Mouse (Mus musculus) embryonic facial prominence, embryonic 11.5 days (tissue): ENCODE results near the gene Slc16a7. TPM values are rescaled to one million over a fixed set of nuclear protein-coding genes. Genes with fewer than 3 reads are reported as not detected.

Experiments
- ATAC-seq: fragments of 200-750 bp; cut with Nextera tagmentation; replicated peaks from 2 replicates; pipeline ENCODE4 v1.8.0; 2017; ENCODE audit warnings: low read depth; ENCODE audit not compliant: insufficient number of reproducible peaks, low FRiP score, low TSS enrichment
- DNase-seq: peaks from one replicate; pipeline ENCODE4 v3.0.0-alpha.2; 2015; ENCODE audit warnings: low spot score
- H3K27ac ChIP-seq: fragments of 300-500 bp; sonication (generic); replicated peaks from 2 replicates; pipeline ENCODE4 v1.5.1; 2014; ENCODE audit warnings: mild to moderate bottlenecking, low read depth, low read length, control low read depth
- H3K27me3 ChIP-seq: fragments of 300-500 bp; sonication (generic); 2 replicates; pipeline ENCODE4 v1.6.1; 2014; ENCODE audit warnings: mild to moderate bottlenecking, low read length, moderate library complexity, mixed read lengths; ENCODE audit not compliant: control insufficient read depth, insufficient read depth
- H3K36me3 ChIP-seq: fragments of 300-500 bp; sonication (generic); replicated peaks from 2 replicates; pipeline ENCODE4 v1.6.1; 2014; ENCODE audit warnings: low read depth, mild to moderate bottlenecking, low read length, moderate library complexity, mixed read lengths; ENCODE audit not compliant: control insufficient read depth, insufficient read depth
- H3K4me1 ChIP-seq: fragments of 300-500 bp; sonication (generic); 2 replicates; pipeline ENCODE4 v1.6.1; 2014; ENCODE audit warnings: low read length, mixed read lengths; ENCODE audit not compliant: control insufficient read depth, insufficient read depth
- H3K4me2 ChIP-seq: fragments of 300-500 bp; sonication (generic); 2 replicates; pipeline ENCODE4 v1.6.1; 2014; ENCODE audit warnings: low read depth, mild to moderate bottlenecking, control low read depth, low read length, moderate library complexity
- H3K4me3 ChIP-seq: fragments of 300-500 bp; sonication (generic); 2 replicates; pipeline ENCODE4 v1.5.1; 2014; ENCODE audit warnings: low read depth, low read length, control low read depth
- H3K9ac ChIP-seq: fragments of 300-500 bp; sonication (generic); replicated peaks from 2 replicates; pipeline ENCODE4 v1.6.1; 2014; ENCODE audit warnings: mild to moderate bottlenecking, control low read depth, low read length
- H3K9me3 ChIP-seq: fragments of 300-500 bp; sonication (generic); replicated peaks from 2 replicates; pipeline ENCODE4 v1.6.1; 2016; ENCODE audit warnings: mild to moderate bottlenecking, low read length, inconsistent platforms, mixed read lengths; ENCODE audit not compliant: control insufficient read depth
- WGBS: fragments of 180-500 bp; shearing (Covaris S2); extraction: QIAGEN DNeasy Blood & Tissue Kit; methylation state at CpG from one replicate; pipeline ENCODE4 v1.1.7; 2014; 5-methylcytosine and 5-hydroxymethylcytosine counted together
- polyA plus RNA-seq: library from polyadenylated mRNA; unstranded; fragments of >200 nt; fragmentation: Nextera tagmentation; extraction: Ambion mirVana; gene quantifications from 2 replicates; pipeline ENCODE4 v1.2.1, GENCODE M21; 2014

Gene Slc16a7
- polyA plus RNA-seq, 1 experiment from 2014 or later, result 3.9 TPM

DNA sequence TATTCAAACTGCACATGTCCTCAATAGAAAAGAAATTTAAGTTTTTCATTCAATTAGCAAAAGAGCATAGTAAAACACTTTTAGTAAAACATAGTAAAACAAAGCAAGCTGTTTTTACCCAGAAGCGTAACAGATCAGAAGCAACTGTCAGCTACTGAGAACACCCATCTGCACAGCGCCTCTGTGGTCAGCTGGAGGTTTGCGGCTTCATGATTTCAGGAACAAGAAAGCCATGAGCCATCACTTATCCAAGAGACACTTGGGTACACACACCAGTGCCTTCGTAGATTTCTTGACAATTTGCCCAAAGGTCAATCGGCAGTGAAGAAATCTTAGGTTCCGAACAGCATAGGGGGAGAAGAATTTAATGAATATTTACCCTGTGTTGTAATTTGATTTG is 71.9 kb downstream of the Slc16a7 start:
- Histone ChIP-seq H3K9me3 (no peaks in the 10 kb centered on the region), H3K9ac (no peak overlapping the region), H3K27me3 (no peaks in the 10 kb centered on the region), H3K36me3 (no peaks in the 10 kb centered on the region), H3K4me3 (no peak overlapping the region), H3K4me2 (no peak overlapping the region), H3K4me1 (no peaks in the 10 kb centered on the region), H3K27ac (no peak overlapping the region)
- no peak for ATAC-seq
- DNase-seq, result peak; percentile 40
- WGBS, result 73% methylated on average over 6 of the region's 6 CpGs

DNA sequence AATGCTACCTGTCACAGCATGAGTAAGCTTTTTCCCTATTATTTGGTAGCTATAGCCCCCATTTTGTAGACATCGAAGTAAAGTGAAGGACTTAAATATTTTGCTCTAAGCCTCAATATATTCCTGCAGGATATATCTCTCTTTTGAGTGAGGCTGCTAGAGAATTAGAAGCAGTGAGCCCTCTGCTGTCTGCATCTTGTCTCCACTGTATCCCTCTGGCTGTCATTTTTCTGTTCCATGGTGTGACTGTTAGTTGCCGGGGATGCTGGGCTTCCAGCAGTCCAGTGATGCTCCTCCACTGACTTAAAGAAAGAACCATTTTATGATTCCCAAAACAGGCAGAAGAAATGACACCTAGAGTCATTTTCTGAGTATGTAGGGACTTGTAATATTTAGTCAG is 78.4 kb downstream of the Slc16a7 start:
- WGBS, result 90% methylated on average over 2 of the region's 2 CpGs
- no peak overlapping the region for H3K4me2 ChIP-seq
- H3K36me3 ChIP-seq, result no peaks in the 10 kb centered on the region
- no peaks in the 10 kb centered on the region for H3K27me3 ChIP-seq
- H3K9ac ChIP-seq, result no peak overlapping the region
- no peaks in the 10 kb centered on the region for H3K9me3 ChIP-seq
- no peak overlapping the region for H3K4me3 ChIP-seq
- no peak for ATAC-seq
- no peak overlapping the region for H3K27ac ChIP-seq
- H3K4me1 ChIP-seq, result no peaks in the 10 kb centered on the region
- DNase-seq, result no peak

DNA sequence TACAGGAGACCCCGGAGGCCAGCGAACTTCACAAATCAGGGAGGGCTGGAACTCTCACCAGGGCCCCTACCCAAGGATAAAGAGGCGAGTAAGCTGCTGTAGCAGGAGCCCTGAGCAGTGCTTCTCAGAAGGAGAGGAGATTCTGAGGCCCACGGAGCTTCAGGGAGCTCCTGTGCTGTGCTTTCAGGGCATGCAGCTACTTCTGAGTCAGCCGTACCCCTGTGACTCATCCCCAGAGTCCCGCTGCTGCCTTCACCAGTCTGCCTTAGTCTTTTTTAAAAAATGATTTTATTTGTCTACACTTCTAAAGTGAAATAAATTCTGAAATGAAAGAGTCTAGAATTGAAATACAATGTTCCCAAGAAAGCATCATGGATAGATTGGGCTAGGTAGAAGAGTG is 91.2 kb downstream of the Slc16a7 start:
- no peaks in the 10 kb centered on the region for H3K4me1 ChIP-seq
- H3K9me3 ChIP-seq, result no peaks in the 10 kb centered on the region
- H3K36me3 ChIP-seq, result no peaks in the 10 kb centered on the region
- no peak overlapping the region for H3K9ac ChIP-seq
- H3K27me3 ChIP-seq, result no peaks in the 10 kb centered on the region
- DNase-seq (no peak), ATAC-seq (no peak)
- WGBS, result 76% methylated on average over 6 of the region's 6 CpGs
- no peak overlapping the region for H3K4me2 ChIP-seq
- H3K27ac ChIP-seq, result no peak overlapping the region
- no peak overlapping the region for H3K4me3 ChIP-seq

DNA sequence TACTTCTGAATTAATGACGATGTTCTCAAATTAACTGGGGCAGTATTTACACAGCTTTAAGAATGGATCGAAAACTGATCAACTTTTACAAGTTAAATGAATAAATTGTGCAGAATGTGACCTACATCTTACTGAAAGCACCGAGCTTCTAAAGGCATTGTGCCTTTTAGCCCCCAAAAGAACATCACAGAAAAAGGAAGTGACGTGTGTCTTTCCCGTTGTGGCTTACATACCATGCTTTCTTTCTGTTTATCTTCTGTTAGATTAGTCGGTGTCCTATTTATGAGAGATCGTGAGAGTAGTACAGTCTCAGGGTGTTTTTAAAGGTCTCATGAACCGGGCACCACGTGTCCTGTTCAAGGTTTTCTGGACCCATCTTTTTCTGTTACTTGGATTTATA is 98.9 kb downstream of the Slc16a7 start:
- H3K4me2 ChIP-seq, result no peak overlapping the region
- WGBS, result 89% methylated on average over 9 of the region's 9 CpGs
- no peak for ATAC-seq

DNA sequence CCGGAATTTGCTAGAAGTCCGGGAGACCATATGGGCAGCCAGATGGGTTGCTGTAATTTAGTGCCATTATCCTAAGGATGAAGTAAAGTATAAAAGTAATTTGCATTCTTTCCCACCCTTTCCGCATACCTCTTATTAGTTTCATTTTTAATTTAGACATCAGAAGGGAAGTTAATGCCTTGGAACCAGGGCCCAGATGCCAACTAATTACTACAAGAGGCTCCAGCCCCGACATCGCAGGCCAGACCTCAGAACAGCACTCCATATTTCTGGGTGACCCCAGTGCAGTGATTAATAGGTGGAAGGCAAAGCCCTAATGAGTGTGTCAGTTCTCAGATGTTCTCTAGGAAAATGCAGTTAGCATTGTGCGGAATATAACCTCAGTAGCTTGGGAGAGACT is 100.7 kb downstream of the Slc16a7 start:
- Histone ChIP-seq H3K9me3 (no peaks in the 10 kb centered on the region), H3K27me3 (no peaks in the 10 kb centered on the region), H3K9ac (no peak overlapping the region), H3K27ac (no peak overlapping the region), H3K4me1 (no peaks in the 10 kb centered on the region), H3K36me3 (no peaks in the 10 kb centered on the region), H3K4me3 (no peak overlapping the region), H3K4me2 (no peak overlapping the region)
- ATAC-seq (no peak), DNase-seq (no peak)
- 68% methylated on average over 6 of the region's 6 CpGs for WGBS

More for the DNA sequence above, 98.9 kb downstream of the Slc16a7 start:
- H3K27me3 ChIP-seq, result no peaks in the 10 kb centered on the region
- no peaks in the 10 kb centered on the region for H3K4me1 ChIP-seq
- H3K36me3 ChIP-seq, result no peaks in the 10 kb centered on the region
- H3K9me3 ChIP-seq, result no peaks in the 10 kb centered on the region
- H3K9ac ChIP-seq, result no peak overlapping the region
- no peak for DNase-seq
- no peak overlapping the region for H3K4me3 ChIP-seq
- H3K27ac ChIP-seq, result no peak overlapping the region

DNA sequence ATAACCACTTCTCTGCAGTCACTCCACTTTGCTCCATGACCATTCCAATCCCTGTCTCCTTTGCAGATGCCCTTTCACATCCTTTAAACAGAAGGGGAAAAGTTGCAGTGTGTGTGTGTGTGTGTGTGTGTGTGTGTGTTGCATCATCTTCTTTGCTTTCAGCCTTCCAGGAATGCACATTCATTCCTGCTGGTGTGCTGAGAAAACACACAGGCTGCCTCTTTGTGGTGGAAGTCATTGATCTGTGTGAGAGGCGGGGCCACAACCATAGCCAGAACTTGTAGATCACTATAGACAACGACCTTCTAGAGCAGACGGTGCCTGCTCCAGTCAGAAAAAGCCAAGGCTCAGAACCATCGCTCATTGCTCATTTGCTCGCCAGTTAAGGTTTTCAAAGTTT is 103.9 kb downstream of the Slc16a7 start:
- WGBS, result 78% methylated on average over 5 of the region's 5 CpGs
- H3K9ac ChIP-seq, result no peak overlapping the region
- ATAC-seq, result no peak
- no peak overlapping the region for H3K4me2 ChIP-seq
- no peak for DNase-seq
- H3K9me3 ChIP-seq, result no peaks in the 10 kb centered on the region
- no peak overlapping the region for H3K4me3 ChIP-seq
- no peaks in the 10 kb centered on the region for H3K36me3 ChIP-seq
- no peaks in the 10 kb centered on the region for H3K4me1 ChIP-seq
- no peak overlapping the region for H3K27ac ChIP-seq
- H3K27me3 ChIP-seq, result no peaks in the 10 kb centered on the region

DNA sequence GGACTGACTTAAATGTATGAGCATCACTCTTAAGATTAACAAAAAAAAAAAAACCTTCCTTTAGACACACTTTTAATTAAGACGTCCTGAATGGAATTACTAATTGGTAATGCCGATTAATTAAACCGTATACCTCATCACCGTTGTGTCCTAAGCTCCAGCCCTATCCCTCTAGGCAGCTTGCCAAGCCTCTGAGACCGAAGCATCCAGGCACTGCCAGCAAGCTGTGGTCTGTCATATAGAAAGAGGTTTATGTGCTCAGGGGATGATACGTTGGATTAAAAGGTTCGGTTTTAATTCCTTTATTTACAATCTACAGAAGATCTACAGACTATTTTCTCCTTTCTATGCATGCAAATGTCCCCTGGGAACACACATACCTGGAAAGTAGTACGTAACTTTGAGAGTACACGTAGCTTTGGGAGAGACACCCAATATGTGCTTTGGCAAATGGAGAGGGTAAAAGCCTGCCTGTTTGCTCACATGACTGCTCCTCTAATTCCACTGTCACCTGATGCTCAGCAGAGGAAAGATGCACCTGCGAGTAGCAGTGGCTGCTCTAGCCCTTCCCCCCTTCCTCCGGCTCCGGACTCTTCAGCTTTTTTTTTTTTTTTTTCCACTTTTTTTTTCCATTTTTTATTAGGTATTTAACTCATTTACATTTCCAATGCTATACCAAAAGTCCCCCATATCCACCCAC is 114.0 kb downstream of the Slc16a7 start:
- Histone ChIP-seq H3K4me3 (no peak overlapping the region), H3K4me1 (no peaks in the 10 kb centered on the region), H3K36me3 (no peaks in the 10 kb centered on the region), H3K9me3 (no peaks in the 10 kb centered on the region), H3K4me2 (no peak overlapping the region), H3K27ac (no peak overlapping the region), H3K9ac (no peak overlapping the region), H3K27me3 (no peaks in the 10 kb centered on the region)
- 88% methylated on average over 12 of the region's 12 CpGs for WGBS
- DNase-seq (no peak), ATAC-seq (no peak)

DNA sequence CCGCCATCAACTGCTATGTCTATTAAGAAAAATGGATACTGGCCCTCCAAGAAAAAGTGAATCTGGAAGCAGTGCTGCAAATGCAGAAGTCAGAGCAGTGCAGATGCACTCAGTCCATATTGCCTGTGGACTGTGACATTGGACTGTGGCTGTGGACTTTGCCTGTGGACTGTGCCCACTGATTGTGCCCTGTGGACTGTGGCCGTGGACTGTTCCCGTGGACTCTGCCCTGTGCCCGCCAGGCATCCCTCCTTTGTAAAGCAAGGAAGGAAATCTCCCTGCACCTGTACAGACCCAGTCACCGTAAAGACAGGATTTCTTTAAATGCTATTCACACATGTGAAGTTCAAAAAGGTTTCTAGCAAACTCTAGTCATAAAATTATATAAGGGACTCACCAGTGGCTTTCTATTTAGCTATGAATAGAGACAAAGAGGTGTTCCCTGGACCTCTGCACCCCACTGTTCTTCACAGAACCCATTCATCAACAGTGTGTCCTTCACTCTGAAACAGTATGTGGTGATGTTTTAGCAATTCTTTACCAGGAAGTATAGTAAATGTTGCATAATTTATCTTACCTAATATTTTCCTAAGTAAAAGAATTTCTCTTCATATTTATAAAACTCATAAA is 114.6 kb downstream of the Slc16a7 start:
- Histone ChIP-seq H3K27ac (no peak overlapping the region), H3K27me3 (no peaks in the 10 kb centered on the region), H3K9ac (no peak overlapping the region), H3K36me3 (no peaks in the 10 kb centered on the region), H3K9me3 (no peaks in the 10 kb centered on the region), H3K4me1 (no peaks in the 10 kb centered on the region), H3K4me3 (no peak overlapping the region), H3K4me2 (no peak overlapping the region)
- ATAC-seq (no peak), DNase-seq (no peak)
- 88% methylated on average over 5 of the region's 5 CpGs for WGBS
